Comparison of ENCODE assay signal across 30 mouse cellular contexts in genomic region chr17:63520691-63521090, GRCm38 (mm10). TPM values are rescaled to one million over a fixed set of nuclear protein-coding genes. Genes with fewer than 3 reads are reported as not detected.
A peak's percentile ranks its signal among the peaks of the same experiment; 100 is the strongest.
DNase-seq lines count a peak whose midpoint lies in the region; ATAC-seq and TF ChIP-seq lines count a peak whose summit lies in the region.
"Had no signal": no experiment of that assay in that cellular context is flagged by ENCODE, and none has a peak within 500 bp of the region (broad histone marks: within the 10 kb centered on the region; RNA-seq: fewer than 3 reads in every experiment).

No protein-coding gene starts in this region.

- 81% methylated on average over 2 of the region's 2 CpGs for WGBS in embryonic facial prominence, embryonic 14.5 days
- WGBS in embryonic facial prominence, embryonic 10.5 days, result 94% methylated on average over 2 of the region's 2 CpGs
- 74% methylated on average over 2 of the region's 2 CpGs for WGBS in lung, embryonic 16.5 days
- 71% methylated on average over 2 of the region's 2 CpGs for WGBS in lung, adult 2 months

- H3K4me3 ChIP-seq in embryonic facial prominence, embryonic 14.5 days (ENCODE audit: low read depth, low read length), result no peak overlapping the region
- no peak overlapping the region for H3K4me3 ChIP-seq in embryonic facial prominence, embryonic 10.5 days
- no peak overlapping the region for H3K4me3 ChIP-seq in lung, embryonic 16.5 days (ENCODE audit: low read length)
- no peak overlapping the region for H3K4me3 ChIP-seq in lung, adult 2 months (replicated peaks; ENCODE audit: extremely low read depth, low read depth, low read length)
- H3K4me3 ChIP-seq: embryonic facial prominence, embryonic 12.5 days; forebrain, embryonic 10.5 days; limb, embryonic 15.5 days; liver, embryonic 13.5 days; lung, embryonic 15.5 days; midbrain, embryonic 13.5 days; neural tube, embryonic 13.5 days had no signal

- no peaks in the 10 kb centered on the region for H3K4me1 ChIP-seq in embryonic facial prominence, embryonic 14.5 days (ENCODE audit: control insufficient read depth, insufficient read depth, low read length)
- no peaks in the 10 kb centered on the region for H3K4me1 ChIP-seq in embryonic facial prominence, embryonic 10.5 days
- H3K4me1 ChIP-seq in lung, embryonic 16.5 days (replicated peaks; ENCODE audit: control insufficient read depth, insufficient read depth, low read length), result no peaks in the 10 kb centered on the region
- H3K4me1 ChIP-seq in lung, adult 2 months (ENCODE audit: control insufficient read depth, insufficient read depth, low read length), result no peaks in the 10 kb centered on the region
- H3K4me1 ChIP-seq: embryonic facial prominence, embryonic 12.5 days; forebrain, embryonic 10.5 days; limb, embryonic 15.5 days; liver, embryonic 13.5 days; lung, embryonic 15.5 days; midbrain, embryonic 13.5 days; neural tube, embryonic 13.5 days had no signal

- DNase-seq in embryonic facial prominence, embryonic 14.5 days (ENCODE audit: low spot score), result peak; percentile 54
- DNase-seq in embryonic facial prominence, embryonic 10.5 days (ENCODE audit: low spot score), result no peak
- peak; percentile 4 to 45 for DNase-seq in frontal cortex, postnatal 36 days (ENCODE audit: low spot score in 2 of 2)
- DNase-seq in frontal cortex, postnatal 10 days (ENCODE audit: low spot score in 2 of 2), result no peak
- no peak for DNase-seq in lung, adult 2 months
- peak; percentile 61 for DNase-seq in brain, adult 2 months (ENCODE audit: low read depth, low spot score)
- DNase-seq: adrenal gland, postnatal 10 days; cerebellum, adult 11 months; cerebellum, adult 9-10 months; cerebellum, postnatal 36 days; gastrocnemius, postnatal 25 days; heart, adult 18-20 months; heart, postnatal 4 days; kidney, postnatal 25 days; liver, embryonic 13.5 days; spleen, adult 18-20 months; thymus, postnatal 14 days had no signal

- no peak overlapping the region for H3K27ac ChIP-seq in embryonic facial prominence, embryonic 14.5 days (replicated peaks; ENCODE audit: low read depth, low read length)
- H3K27ac ChIP-seq in embryonic facial prominence, embryonic 10.5 days (replicated peaks), result no peak overlapping the region
- 0 out of 2 replicates have a peak overlapping the region, but pooled peaks have one; percentile 7 for H3K27ac ChIP-seq in lung, embryonic 16.5 days (ENCODE audit: low read length)
- H3K27ac ChIP-seq: embryonic facial prominence, embryonic 12.5 days; forebrain, embryonic 10.5 days; hindbrain, embryonic 14.5 days; limb, embryonic 15.5 days; liver, embryonic 13.5 days; lung, embryonic 15.5 days; macrophage; midbrain, embryonic 13.5 days; neural tube, embryonic 13.5 days had no signal

- no peak overlapping the region for H3K9ac ChIP-seq in embryonic facial prominence, embryonic 14.5 days (ENCODE audit: low read depth, low read length)
- H3K9ac ChIP-seq in lung, embryonic 16.5 days (ENCODE audit: low read length), result no peak overlapping the region
- H3K9ac ChIP-seq: embryonic facial prominence, embryonic 12.5 days; hindbrain, embryonic 14.5 days; limb, embryonic 15.5 days; liver, embryonic 13.5 days; lung, embryonic 15.5 days; midbrain, embryonic 13.5 days; neural tube, embryonic 13.5 days had no signal

- ATAC-seq in embryonic facial prominence, embryonic 14.5 days (ENCODE audit: low read depth), result no peak
- ATAC-seq in lung, embryonic 16.5 days (ENCODE audit: low read depth), result no peak
- ATAC-seq: intestine, postnatal 0 days; midbrain, embryonic 13.5 days; Patski had no signal

- no peak overlapping the region for H3K4me2 ChIP-seq in embryonic facial prominence, embryonic 14.5 days (ENCODE audit: low read depth, low read length)
- no peak overlapping the region for H3K4me2 ChIP-seq in lung, embryonic 16.5 days (ENCODE audit: low read depth, low read length)
- H3K4me2 ChIP-seq: embryonic facial prominence, embryonic 12.5 days; heart, embryonic 11.5 days; hindbrain, embryonic 14.5 days; limb, embryonic 15.5 days; liver, embryonic 13.5 days; lung, embryonic 15.5 days; midbrain, embryonic 13.5 days; neural tube, embryonic 13.5 days had no signal

- H3K27me3 ChIP-seq in embryonic facial prominence, embryonic 14.5 days (replicated peaks; ENCODE audit: control insufficient read depth, insufficient read depth, low read length), result no peaks in the 10 kb centered on the region
- no peaks in the 10 kb centered on the region for H3K27me3 ChIP-seq in embryonic facial prominence, embryonic 10.5 days (replicated peaks; ENCODE audit: low read depth, poor library complexity, severe bottlenecking)
- no peaks in the 10 kb centered on the region for H3K27me3 ChIP-seq in lung, embryonic 16.5 days (ENCODE audit: control insufficient read depth, insufficient read depth, low read depth, low read length)
- H3K27me3 ChIP-seq: embryonic facial prominence, embryonic 12.5 days; limb, embryonic 15.5 days; liver, embryonic 13.5 days; lung, embryonic 15.5 days; midbrain, embryonic 13.5 days; neural tube, embryonic 13.5 days; Patski had no signal

- TF ChIP-seq POLR2A in lung, adult 2 months (IDR thresholded peaks at IDR 0.05; ENCODE audit: borderline replicate concordance, extremely low read depth, low read depth, low read length), result no peak

- TF ChIP-seq CTCF in lung, adult 2 months (IDR thresholded peaks at IDR 0.05; ENCODE audit: insufficient read depth, low read length), result no peak

- H3K9me3 ChIP-seq in embryonic facial prominence, embryonic 14.5 days (ENCODE audit: control insufficient read depth, low read length), result no peaks in the 10 kb centered on the region
- H3K9me3 ChIP-seq in embryonic facial prominence, embryonic 10.5 days, result 0 out of 2 replicates have a peak, but pooled peaks cover 3% of the 10 kb centered on the region
- H3K9me3 ChIP-seq in lung, embryonic 16.5 days (ENCODE audit: control insufficient read depth, low read length), result no peaks in the 10 kb centered on the region
- H3K9me3 ChIP-seq: embryonic facial prominence, embryonic 12.5 days; G1E; limb, embryonic 15.5 days; liver, embryonic 13.5 days; lung, embryonic 15.5 days; midbrain, embryonic 13.5 days; neural tube, embryonic 13.5 days had no signal

- no peaks in the 10 kb centered on the region for H3K36me3 ChIP-seq in embryonic facial prominence, embryonic 14.5 days (ENCODE audit: control insufficient read depth, insufficient read depth, low read length)
- H3K36me3 ChIP-seq in embryonic facial prominence, embryonic 10.5 days (replicated peaks), result no peaks in the 10 kb centered on the region
- H3K36me3 ChIP-seq in lung, embryonic 16.5 days (ENCODE audit: control insufficient read depth, insufficient read depth, low read length), result no peaks in the 10 kb centered on the region
- H3K36me3 ChIP-seq: embryonic facial prominence, embryonic 12.5 days; forebrain, embryonic 10.5 days; G1E; limb, embryonic 15.5 days; liver, embryonic 13.5 days; lung, embryonic 15.5 days; midbrain, embryonic 13.5 days; neural tube, embryonic 13.5 days had no signal

RNA-seq across cellular contexts. Expression of gene Fbxl17, which starts 20.9 kb away (rescaled TPM):
- polyA plus RNA-seq in embryonic facial prominence, embryonic 14.5 days (2014; fragmentation: Nextera tagmentation; extraction: Ambion mirVana), result 10.6 and 10.7 TPM in 2 replicates
- polyA plus RNA-seq in embryonic facial prominence, embryonic 10.5 days (2016; fragmentation: Nextera tagmentation; extraction: Ambion mirVana), result 3.4 and 3.8 TPM in 2 replicates
- polyA plus RNA-seq in lung, embryonic 16.5 days (2015; fragmentation: Nextera tagmentation; extraction: Ambion mirVana), result 3.8 and 4.4 TPM in 2 replicates
- 7.5 and 7.9 TPM in 2 replicates for polyA plus RNA-seq in lung, adult 2 months (2012; rRNA removed)

Comparison
In these comparisons a context has a peak if more than half of its experiments do, and no peak if none do; other contexts are left out.
1. DNase-seq: peak in embryonic facial prominence, embryonic 14.5 days (single experiment), frontal cortex, postnatal 36 days (2 of 2) and brain, adult 2 months (single experiment); none in embryonic facial prominence, embryonic 10.5 days (single experiment), frontal cortex, postnatal 10 days (0 of 2) and lung, adult 2 months (single experiment).